Mouse (Mus musculus) induced T-regulatory cell, adult 2 months (primary cell): ENCODE data around the gene Zdhhc14.
"Not testable (repeated sequence)": the region's sequence is repeated elsewhere in the genome, so short reads cannot be mapped to it uniquely, and the experiment has no call there.

ENCODE experiments used
- DNase-seq: peaks from one replicate; pipeline ENCODE4 v3.0.0-alpha.2; 2012; ENCODE audit warnings: low read depth

Gene Zdhhc14

DNA sequence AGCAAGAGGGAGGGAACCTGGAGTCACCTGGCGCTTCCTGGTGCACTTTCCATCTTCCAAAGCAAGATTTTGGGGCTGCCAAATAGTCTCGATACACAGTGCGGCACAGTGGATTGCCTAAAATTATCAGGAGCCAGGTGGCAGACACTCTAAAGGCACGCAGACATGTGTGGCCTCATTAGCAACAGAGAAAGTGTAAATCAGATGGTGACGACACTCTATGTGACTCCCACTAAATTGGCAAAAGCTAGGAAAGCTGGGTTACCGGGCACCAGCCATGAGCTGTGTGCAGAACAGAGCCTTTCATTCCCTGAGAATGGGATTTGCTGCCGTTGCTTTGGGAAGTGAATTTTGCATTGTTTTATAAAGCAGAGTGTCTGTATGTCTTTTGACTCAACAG is 115.0 kb downstream of the Zdhhc14 start:
- DNase-seq, result no peak

DNA sequence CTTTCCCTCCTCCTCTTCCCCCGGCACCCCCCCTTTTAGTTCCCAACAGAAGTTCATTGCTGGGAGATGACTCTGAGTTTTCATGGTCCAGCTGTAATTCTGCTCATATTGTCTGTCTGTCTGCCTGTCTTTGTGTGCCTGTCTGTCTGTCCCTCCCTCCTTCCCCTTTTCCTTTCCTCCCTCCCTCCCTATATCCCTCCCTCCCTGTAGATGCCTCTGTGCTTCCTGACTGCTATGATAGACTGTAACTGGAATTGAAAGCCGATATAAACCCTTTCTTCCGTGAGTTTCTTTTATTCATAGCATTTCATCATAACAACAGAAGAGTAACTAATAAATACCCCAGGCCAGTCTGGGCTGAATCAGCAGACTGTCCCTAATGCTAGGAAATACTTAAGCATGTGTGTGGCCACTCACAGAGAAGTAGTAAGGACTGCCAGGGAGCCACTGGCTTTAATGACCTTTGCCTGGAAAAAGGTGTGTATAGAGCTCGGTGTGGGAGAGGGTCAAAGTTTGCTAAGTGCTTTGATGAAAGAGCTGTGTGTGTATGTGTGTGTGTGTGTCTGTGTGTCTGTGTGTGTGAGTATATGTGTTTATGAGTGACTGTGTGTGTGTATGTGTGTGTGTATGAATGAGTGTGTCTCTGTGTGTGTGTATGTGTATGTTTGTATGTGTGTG is 117.7 kb downstream of the Zdhhc14 start:
- DNase-seq, result no peak

DNA sequence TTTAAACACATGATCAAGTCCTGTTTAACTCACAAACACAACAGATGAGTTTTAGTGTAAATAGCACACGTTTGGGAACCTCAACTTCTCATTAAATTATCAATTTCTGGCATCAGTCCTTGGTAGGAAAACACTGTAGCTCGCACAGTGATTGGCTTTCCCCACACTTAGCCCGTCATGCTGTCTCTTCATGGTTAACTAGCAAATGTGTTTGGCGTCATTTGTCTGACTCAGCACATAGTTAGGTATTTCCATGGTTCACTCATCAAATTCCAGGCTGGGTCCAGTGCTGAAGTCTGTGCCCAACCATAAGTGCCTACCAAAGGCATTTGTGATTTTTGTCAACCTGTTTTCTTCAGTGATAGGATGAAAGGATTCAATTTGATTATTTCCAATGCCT is 119.9 kb downstream of the Zdhhc14 start:
- DNase-seq, result no peak

- DNase-seq, result no peak
Measured at GRCm38 (mm10) chr17:5614771-5615318, 122.5 kb downstream of the Zdhhc14 start.

GRCm38 (mm10) chr17:5621626-5622591 is 129.6 kb downstream of the Zdhhc14 start:
- no peak for DNase-seq

- no peak for DNase-seq
Measured at GRCm38 (mm10) chr17:5622764-5623163, 130.4 kb downstream of the Zdhhc14 start.

GRCm38 (mm10) chr17:5623181-5623580 is 130.8 kb downstream of the Zdhhc14 start:
- DNase-seq, result no peak

- not testable (repeated sequence) for DNase-seq
Measured at GRCm38 (mm10) chr17:5624815-5625214, 132.5 kb downstream of the Zdhhc14 start.

DNA sequence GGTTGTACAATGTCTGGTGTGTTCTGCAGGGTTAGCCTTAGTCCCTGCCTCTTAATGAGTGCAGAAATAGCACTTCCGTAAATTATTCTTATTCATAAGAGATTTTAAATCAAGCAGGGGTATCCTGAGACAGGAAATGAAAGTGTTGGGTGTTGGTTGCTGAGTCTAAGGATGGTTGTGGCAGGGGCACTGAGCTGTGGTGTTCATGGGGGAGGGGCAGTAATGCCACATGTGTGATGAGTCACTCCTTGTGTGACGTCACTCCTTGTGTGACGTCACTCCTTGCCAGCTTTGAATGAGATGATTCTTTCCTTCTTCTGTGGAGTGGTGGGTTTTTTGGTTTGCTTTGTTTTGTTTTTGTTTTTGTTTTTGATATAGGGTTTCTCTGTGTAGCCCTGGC is 134.0 kb downstream of the Zdhhc14 start:
- DNase-seq, result peak; percentile 34

DNA sequence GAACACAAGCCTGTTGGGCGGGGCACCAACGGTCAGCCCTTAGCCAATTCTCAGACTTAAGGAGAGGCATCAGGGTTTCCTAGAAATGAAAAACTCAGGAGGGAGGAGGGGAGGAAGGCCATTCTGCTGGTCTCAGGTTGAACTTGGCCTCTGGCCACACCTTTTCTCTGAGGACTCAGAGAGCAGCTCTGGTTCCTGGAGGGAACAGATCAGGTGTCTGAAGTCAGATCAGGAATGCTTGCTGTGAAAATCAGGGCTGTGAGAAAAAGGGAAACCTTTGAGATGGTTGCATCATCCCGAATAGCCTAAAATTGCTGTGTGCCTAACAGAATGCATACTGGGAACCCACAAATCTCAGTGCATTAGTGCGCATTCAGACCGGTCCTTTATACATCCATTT is 135.3 kb downstream of the Zdhhc14 start:
- DNase-seq, result no peak

DNA sequence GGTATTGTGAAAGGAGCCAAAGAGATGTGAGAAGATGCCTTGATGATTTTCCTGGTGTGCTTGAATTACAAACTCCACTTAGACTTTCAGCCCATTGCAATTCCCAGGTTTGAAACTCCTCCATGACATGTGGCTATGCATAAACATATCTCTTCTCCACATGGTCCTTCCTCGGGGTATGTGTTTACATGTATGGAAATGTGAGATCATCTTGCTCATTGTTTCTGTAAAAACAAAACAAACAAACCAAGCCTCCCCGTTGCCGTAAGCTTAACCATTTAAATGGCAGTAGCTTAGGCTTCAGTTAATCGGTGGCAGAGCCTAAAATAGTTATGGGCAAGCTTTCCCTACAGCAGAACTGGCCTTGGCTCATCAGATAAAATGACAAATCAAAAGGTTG is 137.3 kb downstream of the Zdhhc14 start:
- no peak for DNase-seq

- DNase-seq, result no peak
Measured at GRCm38 (mm10) chr17:5635254-5635653, 142.9 kb downstream of the Zdhhc14 start.

DNA sequence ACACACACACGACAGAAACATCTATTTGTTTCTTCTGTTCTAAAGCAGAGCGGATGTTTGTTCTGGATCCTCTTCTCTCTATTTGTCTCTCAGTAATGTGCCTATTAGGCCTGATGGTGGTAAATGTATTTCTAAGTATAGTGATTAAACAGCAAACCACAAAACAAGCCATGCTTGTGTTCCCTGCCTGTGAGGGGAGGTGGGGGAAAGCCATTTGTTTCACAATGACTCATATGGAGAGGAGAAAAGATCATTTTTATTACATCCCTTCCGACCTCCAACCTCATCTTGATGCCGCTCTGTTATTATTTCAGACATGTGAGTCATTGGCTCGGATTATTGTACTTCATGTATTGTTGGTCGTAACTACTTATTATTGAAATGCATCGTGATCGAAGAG is 149.1 kb downstream of the Zdhhc14 start:
- DNase-seq, result peak; percentile 7

DNA sequence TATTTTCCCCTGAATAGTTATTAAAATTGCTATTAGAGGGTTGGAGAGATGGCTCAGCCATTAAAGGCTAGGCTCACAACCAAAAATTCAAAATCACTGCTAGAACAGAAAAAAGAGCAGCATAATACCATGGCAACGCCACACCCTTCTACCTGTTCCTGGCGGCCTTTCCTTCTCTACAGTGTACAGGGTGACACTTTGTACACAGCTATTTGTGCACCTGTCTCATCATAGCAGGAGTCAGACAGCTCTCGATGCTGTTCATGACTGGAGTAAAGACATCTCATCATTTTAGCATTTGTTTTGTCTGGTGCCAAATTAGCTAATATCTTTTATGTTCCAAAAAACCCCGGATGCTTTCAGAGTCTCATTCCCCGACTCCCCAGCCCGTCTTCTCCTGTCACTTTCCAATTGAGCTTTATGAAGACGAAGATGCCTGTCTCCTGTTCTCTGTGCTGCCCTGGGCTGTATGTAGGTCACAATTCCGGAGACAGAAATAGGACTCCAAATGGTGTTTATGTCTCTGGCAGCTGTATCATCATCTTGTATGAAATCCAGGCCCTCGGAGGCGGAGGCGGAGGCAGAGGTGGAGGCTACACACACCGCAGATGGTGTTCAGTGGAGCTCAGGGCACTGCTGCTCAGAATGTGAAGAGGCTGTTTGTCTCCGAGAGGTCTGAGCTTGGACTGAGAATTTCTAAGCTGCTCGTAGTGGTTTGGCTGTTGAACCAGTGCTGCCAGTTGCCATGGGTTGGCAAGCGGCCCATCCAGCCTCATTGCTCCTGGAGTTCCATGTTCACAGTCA is 150.8 kb downstream of the Zdhhc14 start:
- DNase-seq, result no peak

- DNase-seq, result peak; percentile 4
Measured at GRCm38 (mm10) chr17:5650124-5650523, 157.8 kb downstream of the Zdhhc14 start.

GRCm38 (mm10) chr17:5650642-5651041 is 158.3 kb downstream of the Zdhhc14 start:
- DNase-seq, result no peak

DNA sequence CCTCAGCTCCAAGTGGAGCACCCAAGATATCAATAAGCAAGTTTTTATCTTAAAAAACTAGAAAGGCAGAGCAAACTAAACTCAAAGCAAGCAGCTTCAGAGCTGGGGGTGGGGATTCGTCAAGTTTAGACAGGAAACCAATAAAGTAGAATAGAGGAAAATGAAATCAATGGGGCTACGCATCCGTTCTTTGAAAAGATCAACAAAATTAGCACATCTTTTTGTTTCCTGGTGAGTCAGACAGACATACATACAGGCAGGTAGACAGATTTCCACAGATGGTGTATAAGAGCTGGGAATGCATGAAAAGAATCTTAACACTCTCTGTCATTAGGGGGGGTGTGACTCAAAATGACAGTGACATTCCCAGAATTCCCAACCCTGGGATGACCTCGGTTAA is 159.2 kb downstream of the Zdhhc14 start:
- DNase-seq, result peak; percentile 18

DNA sequence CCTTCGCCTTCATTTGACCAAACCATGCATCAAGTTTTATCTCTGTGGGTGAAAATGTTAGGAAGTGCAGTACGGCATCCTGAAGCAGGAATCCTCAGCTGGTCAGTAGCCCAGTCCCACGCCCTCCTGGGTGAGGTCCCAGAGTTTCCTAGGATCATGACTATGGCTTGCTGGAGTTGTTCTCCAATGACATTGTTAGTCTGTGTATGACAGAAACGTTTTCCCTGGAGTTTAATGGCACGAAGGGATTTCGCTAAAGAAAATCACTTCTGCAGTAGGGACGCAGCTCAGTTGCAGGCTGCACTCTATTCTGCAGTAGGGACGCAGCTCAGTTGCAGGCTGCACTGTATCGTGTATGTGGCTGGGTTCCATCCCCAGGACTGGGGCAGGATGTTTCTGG is 161.6 kb downstream of the Zdhhc14 start:
- no peak for DNase-seq

DNA sequence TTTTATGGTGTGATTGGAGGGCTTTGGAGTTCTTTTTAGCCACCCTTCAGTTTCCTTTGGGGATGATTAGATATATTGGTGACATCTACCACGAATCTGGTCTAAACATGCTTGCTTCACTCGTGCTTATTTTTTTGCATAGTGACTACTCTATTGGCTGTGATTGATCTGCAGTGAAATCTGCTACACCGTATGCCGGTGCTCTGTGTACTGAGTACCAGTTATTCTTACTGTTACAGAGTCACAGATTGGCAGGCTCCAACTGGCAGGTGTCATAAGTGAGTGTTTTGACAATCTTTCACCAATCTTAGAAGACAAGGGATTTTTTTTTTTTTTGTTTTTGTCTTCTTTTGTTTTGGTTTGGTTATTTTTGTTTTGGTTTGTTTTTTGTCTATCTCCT is 163.2 kb downstream of the Zdhhc14 start:
- no peak for DNase-seq

DNA sequence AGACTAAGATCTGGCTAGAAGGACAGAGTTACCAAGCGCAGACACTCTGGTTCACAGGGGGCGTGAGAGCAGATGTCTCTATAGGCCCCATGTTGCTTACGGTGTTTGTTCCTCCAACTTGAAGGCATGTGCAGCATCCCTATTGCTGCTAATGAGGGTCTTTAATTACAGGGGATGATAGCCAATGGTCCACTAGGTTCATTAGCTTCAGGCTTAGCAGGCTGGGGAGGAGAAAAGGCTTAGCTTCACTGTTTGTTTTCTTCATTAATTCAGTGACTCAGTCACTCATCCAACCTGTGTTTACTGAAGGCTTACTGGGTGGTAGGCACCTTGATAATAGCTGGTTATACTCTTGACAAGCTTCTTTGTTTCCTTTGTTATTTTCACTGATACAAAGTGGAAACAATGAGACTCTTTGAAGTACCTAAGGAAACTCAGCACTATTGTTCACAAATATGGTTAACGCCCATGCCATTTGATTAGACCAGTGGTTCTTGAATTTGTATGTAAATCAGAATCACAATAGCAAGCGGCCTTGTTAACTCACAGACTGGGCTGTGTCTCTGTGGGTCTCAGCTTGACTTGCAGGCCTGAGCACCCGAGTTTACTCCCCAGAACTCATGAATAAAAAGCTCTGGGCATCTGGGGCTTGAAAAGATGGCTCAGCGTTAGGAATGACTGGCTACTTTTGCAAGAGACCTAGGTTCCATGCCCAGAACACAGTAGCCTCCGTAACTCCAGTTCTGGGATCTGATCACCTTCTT is 168.1 kb downstream of the Zdhhc14 start:
- no peak for DNase-seq

DNA sequence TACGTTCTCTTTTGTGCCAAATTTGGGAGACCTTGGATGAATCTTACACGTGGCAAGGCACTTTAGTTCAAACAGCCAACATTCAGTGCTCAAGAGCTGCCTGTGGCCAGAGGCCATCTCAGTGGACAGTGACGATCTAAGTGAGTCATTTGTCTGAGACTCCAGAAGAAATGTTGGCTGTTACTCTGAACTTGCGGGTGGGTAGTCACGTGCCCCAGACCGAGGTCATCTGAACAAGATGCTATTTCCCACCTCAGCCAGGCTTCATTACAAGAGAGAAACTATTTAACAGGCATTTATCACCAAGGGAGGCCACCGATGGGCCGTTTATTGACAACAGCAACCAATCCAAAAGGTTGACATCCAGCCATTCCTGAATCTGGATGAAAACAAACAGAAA is 174.3 kb downstream of the Zdhhc14 start:
- no peak for DNase-seq
